Mouse (Mus musculus) layer of hippocampus, adult 9-10 months (tissue): ENCODE results near the gene Nadsyn1.

ENCODE experiments used
- DNase-seq: peaks from one replicate; pipeline ENCODE4 v3.0.0; 2022; ENCODE audit warnings: low spot score

The Nadsyn1 gene

GRCm38 (mm10) chr7:143822375-143823265, at the start of gene Nadsyn1, which contains the start of gene Dhcr7:
Gene Nadsyn1, minus strand, starts transcription at chr7:143822849.
Gene Dhcr7, plus strand, starts transcription at chr7:143823145.
- DNase-seq = peak; percentile 95

GRCm38 (mm10) chr7:143868874-143869273, 46.2 kb upstream of the Nadsyn1 start:
- no peak for DNase-seq

GRCm38 (mm10) chr7:143866538-143866937, 43.9 kb upstream of the Nadsyn1 start, which contains the start of gene Gm498:
Gene Gm498, plus strand, starts transcription at chr7:143866838.
- DNase-seq = no peak

- no peak for DNase-seq
Observed at GRCm38 (mm10) chr7:143848768-143849482, 26.3 kb upstream of the Nadsyn1 start.

- no peak for DNase-seq
Observed at GRCm38 (mm10) chr7:143848127-143848767, 25.6 kb upstream of the Nadsyn1 start.

GRCm38 (mm10) chr7:143841301-143841700, 18.7 kb upstream of the Nadsyn1 start:
- no peak for DNase-seq

GRCm38 (mm10) chr7:143840121-143840520, 17.5 kb upstream of the Nadsyn1 start:
- DNase-seq = no peak

- no peak for DNase-seq
Observed at GRCm38 (mm10) chr7:143837705-143838358, 15.2 kb upstream of the Nadsyn1 start.

GRCm38 (mm10) chr7:143834972-143835371, 12.3 kb upstream of the Nadsyn1 start:
- DNase-seq = no peak

GRCm38 (mm10) chr7:143834316-143834715, 11.7 kb upstream of the Nadsyn1 start:
- DNase-seq = no peak

GRCm38 (mm10) chr7:143833581-143834190, 11.0 kb upstream of the Nadsyn1 start:
- no peak for DNase-seq

GRCm38 (mm10) chr7:143832611-143833010, 10.0 kb upstream of the Nadsyn1 start:
- no peak for DNase-seq

- DNase-seq = no peak
Observed at GRCm38 (mm10) chr7:143832196-143832595, 9.5 kb upstream of the Nadsyn1 start.

- DNase-seq = no peak
Observed at GRCm38 (mm10) chr7:143830399-143830798, 7.8 kb upstream of the Nadsyn1 start.

GRCm38 (mm10) chr7:143829504-143830331, 7.1 kb upstream of the Nadsyn1 start:
- peak; percentile 95 for DNase-seq

- no peak for DNase-seq
Observed at GRCm38 (mm10) chr7:143826985-143827384, 4.3 kb upstream of the Nadsyn1 start.

- DNase-seq = no peak
Observed at GRCm38 (mm10) chr7:143823266-143823605, 587 bp upstream of the Nadsyn1 start.

GRCm38 (mm10) chr7:143821241-143821640, 1.4 kb downstream of the Nadsyn1 start:
- no peak for DNase-seq

- no peak for DNase-seq
Observed at GRCm38 (mm10) chr7:143819201-143819600, 3.4 kb downstream of the Nadsyn1 start.

GRCm38 (mm10) chr7:143808909-143809308, 13.7 kb downstream of the Nadsyn1 start:
- no peak for DNase-seq

GRCm38 (mm10) chr7:143805199-143805624, 17.4 kb downstream of the Nadsyn1 start:
- DNase-seq = peak; percentile 30
